Mouse (Mus musculus) cerebellum, postnatal 14 days (tissue): ENCODE data around the gene Kif11.
A peak's percentile ranks its signal among the peaks of the same experiment; 100 is the strongest.

Experiments
- DNase-seq, 2 experiments: peaks; one replicate each; pipeline ENCODE4 v3.0.0; 2021; ENCODE audit warnings: mixed read lengths in 2 of 2

Gene Kif11

DNA sequence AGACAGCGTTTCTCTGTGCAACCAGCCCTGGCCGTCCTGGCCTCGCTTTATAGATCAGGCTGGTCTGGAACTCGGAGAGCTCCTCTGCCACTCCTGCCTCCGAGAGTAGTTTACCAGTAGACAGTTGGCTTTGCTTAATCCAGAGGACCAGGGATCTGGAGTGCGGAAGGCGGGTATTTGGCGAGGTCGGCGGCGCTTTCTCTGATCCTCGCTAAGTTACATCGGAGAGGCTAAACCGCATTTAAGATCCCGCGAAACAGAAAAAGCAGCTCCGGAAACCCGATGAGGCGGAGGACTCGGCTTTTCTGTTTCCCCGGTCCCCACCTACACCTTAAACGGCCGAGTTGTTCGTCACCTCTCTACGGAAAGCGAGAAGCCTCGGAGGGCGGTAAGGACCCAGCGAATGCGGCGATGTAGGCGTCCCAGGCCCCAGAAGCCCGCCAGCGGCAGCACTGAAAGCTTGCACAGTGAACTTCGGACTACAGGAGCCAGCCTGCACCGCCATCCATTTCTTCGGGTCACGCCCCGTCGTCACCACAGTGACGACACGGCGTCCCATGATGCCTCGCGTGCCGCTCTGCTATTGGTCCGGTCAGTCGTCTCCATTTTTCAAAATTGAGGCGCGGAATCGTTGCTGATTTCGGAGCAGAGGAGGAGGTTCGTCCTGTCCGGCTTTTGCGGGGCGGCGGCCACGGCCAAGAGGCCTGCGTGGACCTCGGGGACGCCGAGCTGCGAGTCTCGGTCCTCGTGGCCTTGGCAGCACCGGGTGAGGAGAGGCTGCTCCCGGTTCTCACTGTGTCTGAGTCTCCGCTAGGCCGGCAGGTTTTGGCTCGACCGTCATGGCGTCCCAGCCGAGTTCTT is at the start of gene Kif11:
Gene Kif11, plus strand, starts transcription at position 649 of the 861 bp plus-strand sequence.
- DNase-seq: peak; percentile 99 to 100

DNA sequence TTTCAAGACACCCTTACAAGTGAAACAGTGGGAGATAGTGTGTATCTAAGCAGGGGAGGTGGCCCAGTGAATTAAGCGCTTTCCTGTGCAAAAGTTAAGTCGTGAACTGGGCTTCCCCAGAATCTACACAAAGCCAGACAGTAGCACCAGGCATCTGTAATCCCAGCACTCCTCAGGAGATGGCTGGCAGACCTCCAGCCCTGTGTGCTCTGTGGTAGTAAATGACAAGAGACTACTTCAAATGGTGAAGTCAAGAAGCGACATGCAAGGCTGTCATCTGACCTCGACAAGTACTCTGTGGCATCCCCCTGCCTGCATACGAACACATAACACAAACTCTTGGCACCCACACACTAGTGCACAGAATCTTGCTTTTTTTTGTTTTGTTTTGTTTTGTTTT is 49.0 kb upstream of the Kif11 start:
- no peak for DNase-seq

DNA sequence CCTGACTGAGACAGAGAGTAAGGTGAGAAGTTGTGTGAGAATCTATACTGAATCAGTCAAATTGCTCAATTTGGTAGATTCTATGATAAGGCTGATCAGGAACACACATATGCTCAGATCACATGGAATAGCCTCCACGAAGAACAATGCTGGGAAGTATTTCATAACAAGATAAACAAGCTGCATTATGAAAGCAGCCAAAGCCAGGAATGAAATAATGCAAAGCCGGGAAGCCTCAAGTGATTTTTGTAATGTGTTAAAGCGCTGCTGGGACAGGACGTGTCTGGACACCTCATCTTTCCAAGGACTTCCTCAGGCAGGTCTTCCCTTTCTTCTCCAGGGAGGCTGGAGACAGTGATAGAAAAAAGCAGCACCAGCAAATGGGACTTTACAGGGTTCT is 43.5 kb upstream of the Kif11 start:
- no peak for DNase-seq

DNA sequence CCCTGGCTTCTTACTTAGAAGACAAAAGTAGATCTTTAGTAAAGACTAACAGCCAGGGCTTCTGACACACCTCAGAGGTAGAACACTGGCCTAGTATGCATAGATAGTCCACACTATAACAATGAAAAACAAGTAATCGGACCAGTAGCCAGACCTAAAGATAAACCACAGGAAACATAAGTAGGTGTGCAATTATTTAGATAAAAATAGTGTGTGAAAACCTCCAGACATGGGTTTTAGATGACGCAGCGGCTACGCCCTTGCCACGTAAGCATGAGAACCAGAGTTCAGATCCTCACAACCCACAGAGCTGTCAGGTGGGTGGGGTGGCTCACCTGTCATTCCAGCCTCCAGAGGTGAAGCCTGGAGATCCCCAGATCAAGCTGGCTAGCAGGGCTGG is 42.8 kb upstream of the Kif11 start:
- no peak for DNase-seq

DNA sequence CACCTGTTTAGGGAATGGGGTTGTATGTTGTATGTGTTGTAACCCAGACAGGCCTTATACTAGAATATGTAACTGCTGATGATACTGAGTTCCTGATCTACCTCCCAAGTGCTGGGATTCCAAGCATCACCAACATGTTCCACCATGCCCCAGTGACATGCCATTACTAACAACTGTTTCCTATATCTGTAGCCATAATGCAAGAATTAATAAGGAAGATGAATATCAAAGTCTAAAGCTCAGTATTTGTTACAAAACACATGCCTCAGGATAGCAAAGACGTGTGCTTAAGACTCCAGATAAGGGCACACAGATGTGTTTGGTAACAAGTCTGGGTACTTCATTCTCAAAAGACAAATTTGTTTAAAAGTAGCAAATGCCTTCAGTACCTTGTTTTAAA is 40.8 kb upstream of the Kif11 start:
- no peak for DNase-seq

DNA sequence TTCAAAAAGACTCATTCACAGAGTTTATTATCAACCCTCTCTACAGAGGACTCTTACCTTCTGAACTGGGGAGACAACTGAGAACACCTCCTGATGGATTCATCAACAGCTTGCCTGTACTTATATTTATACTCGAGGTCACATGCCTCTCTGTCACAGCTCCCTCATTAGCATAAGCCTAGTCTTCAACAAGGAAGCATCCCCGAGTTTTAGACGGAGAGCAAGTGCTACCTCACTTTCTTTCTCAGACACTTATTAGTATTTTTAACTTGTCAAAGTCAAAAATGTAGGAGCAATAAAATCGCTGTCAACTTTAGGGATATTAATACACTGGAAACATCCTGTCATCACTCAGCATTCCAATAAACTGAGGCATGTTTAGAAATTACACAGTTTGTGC is 38.5 kb upstream of the Kif11 start, which contains the start of gene Ide:
Gene Ide, minus strand, starts transcription at position 101 of the 400 bp plus-strand sequence.
- DNase-seq: no peak

DNA sequence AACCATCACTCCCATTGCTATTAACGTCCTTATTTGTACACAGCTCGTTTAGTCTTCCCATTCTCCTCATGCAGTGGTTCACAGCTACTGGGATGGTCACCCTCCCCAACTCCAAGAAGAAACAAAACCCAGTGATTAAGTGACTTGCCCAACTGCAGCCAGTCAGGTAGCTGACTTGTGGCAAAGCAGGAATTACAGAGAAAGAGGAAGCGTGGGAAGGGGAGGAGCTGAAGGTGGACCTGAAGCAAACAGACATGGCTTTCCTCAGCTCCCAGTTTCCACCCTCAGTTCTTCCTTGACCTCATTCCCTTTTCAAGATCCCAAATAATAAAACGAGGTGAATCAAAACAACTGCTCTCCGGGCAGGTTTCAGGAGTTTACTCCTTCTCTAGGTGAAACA is 35.7 kb upstream of the Kif11 start:
- DNase-seq: no peak

DNA sequence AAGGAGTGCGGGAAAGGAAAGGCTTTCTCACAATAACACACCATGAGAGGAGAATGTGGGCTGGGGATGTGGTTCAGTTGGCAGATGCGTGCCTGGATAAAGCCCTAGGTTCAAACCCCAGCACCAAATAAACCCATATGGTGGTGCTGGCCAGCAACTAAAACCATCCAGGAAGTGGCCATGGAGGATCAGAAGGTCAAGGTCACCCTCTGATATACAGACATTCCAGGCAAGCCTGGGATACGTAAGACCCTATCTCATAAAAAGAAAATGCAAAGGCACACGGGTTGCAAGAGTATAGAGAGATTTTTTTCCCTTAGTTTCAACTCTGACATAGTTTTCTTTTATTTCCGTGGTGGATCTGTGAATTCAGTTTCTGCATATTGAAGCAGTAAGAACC is 35.3 kb upstream of the Kif11 start:
- no peak for DNase-seq

DNA sequence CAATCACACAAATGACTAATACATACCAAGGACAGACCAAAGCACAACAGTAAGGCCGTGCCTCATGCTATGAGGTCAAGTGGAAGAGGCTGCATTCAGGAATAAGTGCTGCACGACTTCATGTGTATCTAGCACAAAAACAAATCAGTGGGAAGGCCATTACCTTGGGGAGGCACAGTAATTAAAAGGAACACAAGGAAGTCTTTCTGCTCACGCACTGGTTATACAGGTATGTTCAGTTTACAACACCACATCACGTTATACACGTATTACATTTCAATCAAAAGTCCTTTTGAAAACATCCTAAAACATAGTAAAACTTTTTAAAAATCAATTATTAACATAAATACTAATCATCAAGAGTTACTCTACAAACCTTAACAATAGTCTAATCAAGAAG is 32.3 kb upstream of the Kif11 start:
- no peak for DNase-seq

DNA sequence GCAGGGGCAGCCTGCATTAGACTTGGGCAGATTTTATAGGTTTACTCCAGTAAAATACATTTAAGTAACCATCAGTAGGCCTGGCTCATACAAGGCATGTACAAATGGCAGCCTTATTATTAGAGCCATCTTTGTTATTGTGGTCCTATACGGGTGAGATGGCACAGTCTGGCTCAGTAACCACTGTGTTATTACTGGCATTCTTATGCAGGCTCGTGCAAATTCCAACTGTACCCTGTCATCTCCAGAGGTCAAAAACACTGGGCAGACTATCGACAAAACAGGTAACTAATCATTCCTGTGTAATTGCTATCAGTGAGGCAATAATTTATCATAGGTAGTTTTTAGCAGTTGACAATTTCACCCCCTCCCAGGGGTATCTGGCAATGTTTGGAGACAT is 29.9 kb upstream of the Kif11 start:
- no peak for DNase-seq

DNA sequence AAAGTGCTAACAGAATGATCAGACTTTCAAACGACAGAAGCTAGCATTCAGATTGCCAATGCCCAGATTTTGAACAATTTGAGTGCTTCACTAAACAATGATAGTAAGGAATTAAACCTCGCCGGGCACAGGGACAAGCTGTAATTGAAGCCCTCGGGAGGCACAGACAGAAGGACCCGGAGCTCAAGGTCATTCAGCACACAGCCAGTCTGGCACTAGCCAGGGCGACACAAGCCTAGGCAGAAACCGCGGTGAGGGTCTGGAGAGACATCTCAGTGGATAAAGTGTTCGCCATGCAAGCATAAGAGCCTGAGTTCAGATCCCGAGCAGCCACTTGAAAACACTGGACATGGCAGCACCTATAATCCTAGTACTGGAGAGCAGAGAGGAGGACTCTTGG is 27.9 kb upstream of the Kif11 start:
- DNase-seq: peak; percentile 23 to 29

DNA sequence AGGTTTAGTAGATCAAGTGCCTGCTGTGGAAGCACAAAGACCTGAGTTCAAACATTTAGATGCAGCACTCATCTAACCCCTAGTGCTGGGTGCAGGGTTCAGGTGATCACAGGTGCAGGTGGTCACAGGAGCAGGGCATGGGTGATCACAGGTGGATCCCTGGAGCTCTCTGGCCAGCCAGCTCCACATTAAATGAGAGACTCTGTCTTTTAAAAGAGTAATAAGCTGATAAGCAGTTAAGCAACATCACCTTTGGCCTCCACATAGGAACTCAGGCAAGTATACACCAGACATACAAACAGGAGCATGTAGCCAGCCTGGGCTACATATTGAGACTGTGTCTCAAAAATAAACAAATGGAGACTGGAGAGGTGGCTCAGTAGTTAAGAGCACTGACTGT is 27.3 kb upstream of the Kif11 start:
- no peak for DNase-seq

DNA sequence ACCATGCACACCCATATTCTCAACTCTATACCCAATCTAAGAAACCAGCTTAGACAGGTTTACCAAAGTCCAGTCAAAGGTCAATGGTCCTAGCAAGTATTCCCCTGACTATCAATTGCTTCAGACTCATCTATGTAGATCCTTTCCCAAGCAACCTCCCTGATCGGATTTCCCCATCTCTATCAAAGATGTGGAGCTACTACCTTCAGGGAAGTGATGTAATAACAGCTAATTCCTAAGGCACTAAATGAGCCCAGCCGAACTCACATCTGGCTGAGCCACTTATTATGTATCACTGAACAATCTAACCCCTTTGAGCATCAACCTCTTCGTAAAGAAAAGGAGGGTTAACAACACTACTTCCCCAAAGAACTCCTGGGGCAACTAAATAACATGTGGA is 23.4 kb upstream of the Kif11 start:
- DNase-seq: no peak

DNA sequence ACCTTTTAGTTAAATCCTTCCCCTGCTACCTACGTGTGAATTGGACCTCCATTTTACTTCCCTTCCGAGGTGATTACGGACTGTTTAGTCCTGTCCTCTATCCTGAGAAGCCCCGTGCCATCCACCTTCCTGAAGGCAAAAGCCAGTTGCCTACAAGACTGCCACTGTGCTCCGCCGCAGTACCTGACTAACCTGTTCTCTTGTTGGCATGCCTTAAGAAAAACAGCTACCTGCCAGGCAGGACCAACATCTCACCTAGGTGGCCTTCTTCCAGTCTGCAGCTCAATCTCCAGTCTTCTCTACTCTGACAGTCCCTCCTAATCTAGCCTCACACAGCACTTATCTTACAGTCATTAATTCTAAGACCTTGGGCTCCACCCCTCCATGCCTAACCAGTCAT is 22.9 kb upstream of the Kif11 start:
- no peak for DNase-seq

DNA sequence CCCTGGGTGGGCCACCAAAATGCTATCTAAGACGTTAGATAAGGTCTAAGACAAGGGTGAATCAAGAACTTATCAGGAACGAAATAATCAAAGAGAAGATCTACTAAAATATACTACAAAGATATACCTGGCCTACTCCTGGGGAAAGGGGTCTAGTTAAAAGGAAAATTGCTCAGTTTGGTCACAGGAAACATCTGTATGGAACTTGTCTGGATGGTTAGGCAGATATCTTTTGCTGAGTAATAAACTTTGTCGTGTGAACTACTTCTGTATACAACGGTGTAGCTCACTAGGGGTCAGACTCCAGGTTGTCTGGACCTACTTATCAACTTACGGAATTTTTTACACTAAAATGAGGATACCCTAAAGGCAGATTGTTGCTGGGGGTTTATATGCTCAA is 16.2 kb upstream of the Kif11 start:
- DNase-seq: no peak

DNA sequence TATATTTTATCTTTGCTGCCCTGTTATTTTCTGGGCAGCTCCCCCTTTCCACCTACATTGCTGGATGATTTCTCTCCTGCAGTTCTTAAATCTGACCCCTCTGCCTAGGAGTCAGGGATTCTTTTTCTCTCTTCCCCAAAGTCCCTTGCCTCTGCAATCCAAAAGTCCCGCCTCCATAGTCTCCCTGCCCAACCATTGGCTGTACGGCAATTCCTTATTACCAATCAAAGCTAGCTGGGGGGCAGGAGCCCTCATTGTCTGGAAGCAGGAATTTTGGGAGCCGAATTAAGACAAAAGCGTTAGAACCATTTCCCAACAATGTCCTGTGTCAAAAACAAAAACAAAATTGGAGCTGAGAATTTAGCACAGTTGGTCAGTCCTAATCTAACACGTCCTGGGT is 13.7 kb upstream of the Kif11 start:
- DNase-seq: peak; percentile 24 to 29

DNA sequence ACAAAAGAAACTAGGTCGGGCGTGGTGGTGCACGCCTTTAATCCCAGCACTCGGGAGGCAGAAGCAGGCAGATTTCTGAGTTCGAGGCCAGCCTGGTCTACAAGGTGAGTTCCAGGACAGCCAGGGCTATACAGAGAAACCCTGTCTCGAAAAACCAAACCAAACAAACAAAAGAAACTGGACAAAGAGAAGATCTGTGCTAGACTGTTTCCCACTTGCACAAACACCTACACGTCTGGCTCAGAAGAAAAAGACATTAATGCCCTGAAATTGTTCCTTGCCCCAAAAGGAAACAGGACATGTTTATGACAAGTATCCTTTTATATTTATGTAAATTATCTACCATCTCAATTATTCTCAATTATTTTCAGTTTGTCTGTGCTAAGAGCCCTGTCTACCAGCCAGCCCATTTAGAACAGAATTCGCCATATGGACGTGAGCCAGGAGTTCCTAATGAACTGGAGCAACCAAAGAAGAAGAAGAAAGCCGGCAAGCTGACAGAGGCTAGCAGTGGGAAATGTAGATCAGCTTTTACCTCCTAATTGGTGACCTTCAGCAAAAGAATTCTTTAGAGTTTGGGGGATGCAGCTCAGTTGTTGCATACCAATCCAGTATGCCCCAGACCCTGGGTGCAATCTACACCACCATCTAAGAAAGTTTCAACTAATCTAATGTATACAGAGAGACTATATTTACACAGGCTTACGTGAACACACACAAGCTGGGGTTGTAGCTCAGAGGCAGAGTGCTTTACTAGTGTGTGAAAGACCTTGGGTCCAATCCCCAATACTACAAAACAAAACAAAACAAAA is 12.9 kb upstream of the Kif11 start:
- peak in 1 of 2 experiments; percentile 30 for DNase-seq

DNA sequence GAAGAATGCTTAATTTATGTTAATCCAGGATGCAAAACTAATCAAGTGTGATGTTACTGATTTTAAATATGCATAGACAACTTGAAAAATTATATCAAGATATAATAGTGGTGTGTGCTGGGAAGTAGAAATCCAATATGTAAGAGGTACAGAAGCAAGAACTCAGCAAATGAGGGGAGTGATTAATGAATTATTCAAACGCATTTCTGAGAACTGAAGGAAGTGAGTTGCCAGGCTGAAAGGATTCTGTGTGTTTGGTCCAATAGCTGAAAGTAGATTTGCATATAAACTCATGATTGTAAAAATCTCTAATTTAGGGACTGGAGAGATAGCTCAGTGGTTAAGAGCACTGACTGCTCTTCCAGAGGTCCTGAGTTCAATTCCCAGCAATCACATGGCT is 7.2 kb upstream of the Kif11 start:
- DNase-seq: no peak

DNA sequence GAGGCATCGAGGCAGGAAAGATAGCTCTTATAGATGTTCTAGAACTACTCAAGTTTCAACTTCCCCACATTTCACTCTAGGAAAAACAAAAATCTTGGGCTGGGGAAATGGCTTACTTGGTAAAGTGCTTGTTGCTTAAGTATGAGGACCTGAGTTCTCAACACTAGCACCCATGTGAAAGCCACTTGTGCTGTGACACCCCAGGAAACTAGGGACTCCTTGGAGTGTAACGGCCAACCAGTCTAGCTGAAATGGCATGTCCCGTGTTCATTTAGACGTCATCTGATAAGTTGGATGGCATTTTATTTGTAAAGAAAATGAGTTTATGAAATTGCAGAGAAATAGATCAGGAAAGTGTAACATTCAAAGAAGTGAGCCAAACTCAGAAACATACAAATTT is 6.3 kb upstream of the Kif11 start:
- DNase-seq: no peak

DNA sequence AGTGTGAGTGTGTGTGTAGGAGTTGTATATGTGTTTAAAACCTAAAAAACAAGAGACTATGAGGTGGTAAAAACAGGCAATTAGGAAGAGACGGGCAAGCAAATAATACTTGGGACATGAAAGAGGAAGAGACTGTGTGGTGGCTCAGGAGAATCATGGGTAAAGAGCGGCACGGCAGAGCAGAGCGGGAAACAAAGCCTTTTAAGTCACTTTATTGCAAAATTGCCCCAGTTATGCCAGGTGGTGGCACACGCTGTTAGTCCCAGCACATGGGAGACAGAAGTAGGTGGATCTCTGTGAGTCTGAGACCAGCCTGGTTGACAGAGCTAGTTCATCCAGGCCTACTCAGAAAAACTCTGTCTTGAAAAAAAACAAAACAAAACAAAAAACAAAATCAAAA is 5.8 kb upstream of the Kif11 start:
- no peak for DNase-seq

DNA sequence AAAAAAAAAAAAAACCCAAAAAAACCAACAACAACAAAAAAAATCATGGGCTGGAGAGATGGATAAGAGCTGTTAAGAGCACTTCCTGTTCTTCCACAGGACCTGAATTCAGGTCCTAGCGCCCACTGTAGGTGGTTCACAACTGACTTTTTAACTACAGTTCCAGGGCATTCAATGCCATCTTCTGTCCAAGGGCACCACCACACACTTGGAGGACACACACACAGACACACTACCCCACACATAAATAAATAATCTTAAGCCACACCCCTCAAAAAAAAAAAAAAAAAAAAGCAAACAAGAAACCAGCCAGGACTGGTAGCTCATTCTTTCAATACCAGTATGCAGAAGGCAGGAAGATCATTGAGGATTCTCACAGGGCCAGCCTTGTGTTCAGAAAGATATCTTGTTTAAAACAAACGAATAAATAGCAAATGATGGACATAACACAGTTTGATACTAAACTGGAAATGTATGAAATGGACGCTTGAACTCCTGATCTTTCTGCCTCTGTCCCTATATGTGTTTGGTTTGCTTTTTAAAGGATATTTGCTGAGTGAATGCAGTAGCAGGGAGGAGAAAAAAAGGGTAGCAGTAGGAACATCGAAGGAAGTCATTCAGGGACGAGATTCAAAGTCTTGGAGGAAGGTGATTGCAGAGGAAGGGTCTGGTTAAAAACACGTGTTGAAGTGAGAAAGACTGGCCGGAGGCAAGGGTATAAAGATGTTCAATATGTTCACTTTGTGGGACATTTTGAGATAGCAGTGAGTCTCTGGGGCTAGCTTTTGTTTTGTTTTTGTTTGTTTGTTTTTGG is 1.1 kb upstream of the Kif11 start:
- DNase-seq: no peak

DNA sequence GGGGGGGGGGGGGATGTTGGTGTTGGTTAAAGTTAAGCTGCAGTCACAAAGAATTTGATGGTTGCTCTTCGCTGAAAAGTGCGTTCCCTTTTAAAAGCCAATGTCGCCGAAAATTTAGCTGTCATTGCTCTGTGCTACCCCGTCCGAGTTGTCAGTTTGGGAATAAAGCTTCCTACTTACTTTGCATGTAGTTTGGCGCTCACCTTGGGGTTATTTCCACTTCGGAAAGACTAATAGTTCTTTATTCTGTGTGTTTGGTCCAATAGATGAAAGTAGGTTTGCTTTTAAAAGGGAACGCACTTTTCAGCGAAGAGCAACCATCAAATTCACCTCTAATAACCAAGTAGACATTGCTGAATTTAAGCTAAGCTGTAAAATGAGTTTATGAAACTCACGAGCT is 638 bp downstream of the Kif11 start:
- DNase-seq: no peak

DNA sequence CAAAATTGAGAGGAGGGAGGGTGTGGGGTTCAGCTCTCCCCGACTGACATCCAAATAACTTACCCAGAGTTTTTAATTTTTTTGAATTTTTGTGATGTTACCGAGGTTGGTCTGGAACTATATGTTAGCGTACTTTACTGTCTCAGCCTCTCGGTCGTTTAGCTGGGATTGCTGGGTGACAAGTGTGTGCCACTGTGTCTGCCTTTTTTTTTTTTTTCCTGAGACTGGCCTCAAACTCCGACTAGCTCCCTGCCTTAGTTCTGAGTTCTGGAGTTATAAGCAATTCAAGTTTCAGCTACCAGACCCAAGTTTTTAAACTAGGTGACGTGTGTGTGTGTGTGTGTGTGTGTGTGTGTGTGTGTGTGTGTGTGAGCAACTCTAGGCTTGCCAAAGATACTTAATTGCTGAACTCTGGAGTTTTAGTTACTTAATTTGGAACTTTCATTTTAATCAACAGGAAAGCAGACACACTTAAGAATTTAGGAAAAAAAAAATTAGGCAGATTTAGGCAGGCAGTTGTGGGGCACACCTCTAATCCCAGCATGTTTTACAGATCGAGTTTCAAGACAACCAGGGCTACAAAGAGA is 1.3 kb downstream of the Kif11 start:
- DNase-seq: no peak
